In the genomic region with DNA sequence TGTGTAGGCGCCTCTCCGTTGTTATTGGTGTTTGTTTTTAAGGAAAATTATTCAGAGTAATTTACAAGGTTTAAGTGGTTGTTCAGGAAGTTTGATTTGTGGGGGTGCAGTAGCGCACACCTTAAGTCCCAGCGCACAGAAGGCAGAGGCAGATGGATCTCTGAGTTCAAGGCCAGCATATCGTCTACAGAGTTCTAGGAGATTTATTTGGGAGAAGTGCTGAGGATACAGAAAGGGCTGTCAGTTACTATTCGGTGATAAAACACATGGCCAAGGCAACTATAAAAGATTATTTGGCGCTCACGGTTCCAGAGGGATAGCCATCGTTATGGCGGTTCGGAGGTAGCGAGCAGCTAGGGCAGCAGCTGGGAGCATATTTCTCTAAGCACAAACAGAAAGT, we compare ENCODE assay signal across 8 mouse cellular contexts. TPM values are rescaled to one million over a fixed set of nuclear protein-coding genes. Genes with fewer than 3 reads are reported as not detected.
DNase-seq lines count a peak whose midpoint lies in the region; ATAC-seq and TF ChIP-seq lines count a peak whose summit lies in the region.

No protein-coding gene starts in this region.

- peak overlapping the region; percentile 90 for H3K9ac ChIP-seq in heart, embryonic 12.5 days
- peak overlapping the region; percentile 90 for H3K9ac ChIP-seq in ES-E14 (ENCODE audit: insufficient read depth, low read depth, low read length, poor library complexity, severe bottlenecking)
- peak overlapping the region; percentile 45 for H3K9ac ChIP-seq in forebrain, embryonic 15.5 days (replicated peaks)
- H3K9ac ChIP-seq in liver, embryonic 13.5 days: peak overlapping the region; percentile 86

- no peak for DNase-seq in heart, postnatal 4 days
- no peak for DNase-seq in ES-E14 (ENCODE audit: low read depth, low spot score)
- peak; percentile 16 for DNase-seq in liver, embryonic 13.5 days
- no peak for DNase-seq in gastrocnemius, adult 18-20 months (ENCODE audit: low spot score)
- DNase-seq in urinary bladder, postnatal 25 days (ENCODE audit: low spot score): no peak

- no peak for ATAC-seq in heart, embryonic 12.5 days (ENCODE audit: insufficient number of reproducible peaks, low FRiP score)
- no peak for ATAC-seq in forebrain, embryonic 15.5 days (replicated peaks)
- ATAC-seq in liver, embryonic 13.5 days (ENCODE audit: low read depth): no peak
- no peak for ATAC-seq in inflammation-experienced regulatory T-cells, adult 6 months

- H3K9me3 ChIP-seq in heart, embryonic 12.5 days (replicated peaks): no peaks in the 10 kb centered on the region
- no peaks in the 10 kb centered on the region for H3K9me3 ChIP-seq in ES-E14 (ENCODE audit: control insufficient read depth, insufficient read depth, low read depth, low read length)
- no peaks in the 10 kb centered on the region for H3K9me3 ChIP-seq in forebrain, embryonic 15.5 days
- H3K9me3 ChIP-seq in liver, embryonic 13.5 days (replicated peaks): no peaks in the 10 kb centered on the region

- H3K4me1 ChIP-seq in heart, embryonic 12.5 days (replicated peaks): peaks cover 14% of the 10 kb centered on the region
- peaks cover 2 to 7% of the 10 kb centered on the region in 2 experiments; a peak in 1 of 4 replicates for H3K4me1 ChIP-seq in ES-E14 (ENCODE audit: control insufficient read depth in 2 of 2, insufficient read depth in 2 of 2, low read length in 2 of 2, poor library complexity in 1 of 2)
- H3K4me1 ChIP-seq in forebrain, embryonic 15.5 days: peaks cover 32% of the 10 kb centered on the region
- peaks cover 60% of the 10 kb centered on the region for H3K4me1 ChIP-seq in liver, embryonic 13.5 days (replicated peaks)

- no peaks in the 10 kb centered on the region for H3K27me3 ChIP-seq in heart, embryonic 12.5 days (replicated peaks)
- no peaks in the 10 kb centered on the region for H3K27me3 ChIP-seq in forebrain, embryonic 15.5 days
- no peaks in the 10 kb centered on the region for H3K27me3 ChIP-seq in liver, embryonic 13.5 days

- H3K36me3 ChIP-seq in heart, embryonic 12.5 days: peaks cover 15% of the 10 kb centered on the region
- peaks cover 4% of the 10 kb centered on the region for H3K36me3 ChIP-seq in ES-E14 (ENCODE audit: control insufficient read depth, insufficient read depth, low read length, poor library complexity, severe bottlenecking)
- peaks cover 15% of the 10 kb centered on the region for H3K36me3 ChIP-seq in forebrain, embryonic 15.5 days
- H3K36me3 ChIP-seq in liver, embryonic 13.5 days: peaks cover 18% of the 10 kb centered on the region

- peak overlapping the region; percentile 87 for H3K4me2 ChIP-seq in heart, embryonic 12.5 days
- peak overlapping the region; percentile 52 for H3K4me2 ChIP-seq in forebrain, embryonic 15.5 days (replicated peaks)
- H3K4me2 ChIP-seq in liver, embryonic 13.5 days: peak overlapping the region; percentile 81

- H3K4me3 ChIP-seq in heart, embryonic 12.5 days: peak overlapping the region; percentile 95
- H3K4me3 ChIP-seq in ES-E14 (ENCODE audit: insufficient read depth in 1 of 2, low read depth in 1 of 2, low read length in 2 of 2, poor library complexity in 1 of 2, severe bottlenecking in 1 of 2): peak overlapping the region; percentile 83 to 95
- H3K4me3 ChIP-seq in forebrain, embryonic 15.5 days: peak overlapping the region; percentile 75
- H3K4me3 ChIP-seq in liver, embryonic 13.5 days (replicated peaks): peak overlapping the region; percentile 86

- in situ Hi-C loops in ES-E14 (cut with MboI; ENCODE audit: low sequenced_read_pairs in 2 of 2, unreplicated experiment in 2 of 2): loop anchor here in 1 of 2 experiments (25.0 kb wide), 1 partner anchor 558 kb away; no protein-coding TSS in a partner anchor

- H3K27ac ChIP-seq in heart, embryonic 12.5 days (ENCODE audit: poor library complexity, severe bottlenecking): peak overlapping the region; percentile 83
- H3K27ac ChIP-seq in ES-E14 (ENCODE audit: insufficient read depth, low read depth, low read length, poor library complexity, severe bottlenecking): no peak overlapping the region; the same call in 1 of the 2 replicates
- H3K27ac ChIP-seq in forebrain, embryonic 15.5 days (replicated peaks): peak overlapping the region; percentile 79
- H3K27ac ChIP-seq in liver, embryonic 13.5 days: peak overlapping the region; percentile 94

- 12% methylated on average over 12 of the region's 12 CpGs for WGBS in heart, embryonic 12.5 days
- WGBS in forebrain, embryonic 15.5 days: 13% methylated on average over 12 of the region's 12 CpGs
- 7% methylated on average over 12 of the region's 12 CpGs for WGBS in liver, embryonic 13.5 days (ENCODE audit: insufficient replicate concordance)

TF ChIP-seq in ES-E14, 5 proteins besides CTCF, POLR2A, EP300 and RAD21:
- TF ChIP-seq MAFK (IDR thresholded peaks at IDR 0.05; ENCODE audit: insufficient read depth, low read depth, low read length) (no peak), CHD2 (IDR thresholded peaks at IDR 0.05; ENCODE audit: low read depth, low read length) (no peak), HCFC1 (IDR thresholded peaks at IDR 0.05; ENCODE audit: borderline replicate concordance, insufficient read depth, low read length) (no peak)

RNA-seq across cellular contexts. Expression of a gene that starts 0.5 kb away (rescaled TPM):
- 128 and 130 TPM in 2 replicates for polyA plus RNA-seq in heart, embryonic 12.5 days (2016; fragmentation: Nextera tagmentation; extraction: Ambion mirVana)
- total RNA-seq in heart, postnatal 4 days (2021): 10 to 100 TPM; 52.8 to 58.1 TPM
- total RNA-seq in ES-E14 (2012; rRNA removed): 96.2 and 101 TPM in 2 replicates
- 72.2 and 78.9 TPM in 2 replicates for polyA plus RNA-seq in forebrain, embryonic 15.5 days (2015; fragmentation: Nextera tagmentation; extraction: Ambion mirVana)
- polyA plus RNA-seq in liver, embryonic 13.5 days (2015; fragmentation: Nextera tagmentation; extraction: Ambion mirVana): 57.1 and 58.9 TPM in 2 replicates
- total RNA-seq in gastrocnemius, adult 18-20 months (2021): 10 to 100 TPM; 39.3 to 40.5 TPM
- polyA plus RNA-seq in inflammation-experienced regulatory T-cells, adult 6 months (2017; shearing (Covaris generic)): 10 to 100 TPM; 65.6 to 94.3 (median 73.6) TPM

RNA-seq across cellular contexts. Expression of a gene that starts 1.0 kb away (rescaled TPM):
- 21.4 and 22.6 TPM in 2 replicates for polyA plus RNA-seq in heart, embryonic 12.5 days (2016; fragmentation: Nextera tagmentation; extraction: Ambion mirVana)
- total RNA-seq in heart, postnatal 4 days (2021): 10 to 100 TPM; 12.0 to 15.0 TPM
- total RNA-seq in ES-E14 (2012; rRNA removed): 44.5 and 49.7 TPM in 2 replicates
- 45.4 and 48.9 TPM in 2 replicates for polyA plus RNA-seq in forebrain, embryonic 15.5 days (2015; fragmentation: Nextera tagmentation; extraction: Ambion mirVana)
- 13.8 and 16.8 TPM in 2 replicates for polyA plus RNA-seq in liver, embryonic 13.5 days (2015; fragmentation: Nextera tagmentation; extraction: Ambion mirVana)
- total RNA-seq in gastrocnemius, adult 18-20 months (2021): 1 to 10 TPM; 7.4 to 8.7 TPM
- 10 to 100 TPM; 30.7 to 48.4 (median 36.3) TPM for polyA plus RNA-seq in inflammation-experienced regulatory T-cells, adult 6 months (2017; shearing (Covaris generic))
